Mouse (Mus musculus): ENCODE results near the gene Mov10.

DNA sequence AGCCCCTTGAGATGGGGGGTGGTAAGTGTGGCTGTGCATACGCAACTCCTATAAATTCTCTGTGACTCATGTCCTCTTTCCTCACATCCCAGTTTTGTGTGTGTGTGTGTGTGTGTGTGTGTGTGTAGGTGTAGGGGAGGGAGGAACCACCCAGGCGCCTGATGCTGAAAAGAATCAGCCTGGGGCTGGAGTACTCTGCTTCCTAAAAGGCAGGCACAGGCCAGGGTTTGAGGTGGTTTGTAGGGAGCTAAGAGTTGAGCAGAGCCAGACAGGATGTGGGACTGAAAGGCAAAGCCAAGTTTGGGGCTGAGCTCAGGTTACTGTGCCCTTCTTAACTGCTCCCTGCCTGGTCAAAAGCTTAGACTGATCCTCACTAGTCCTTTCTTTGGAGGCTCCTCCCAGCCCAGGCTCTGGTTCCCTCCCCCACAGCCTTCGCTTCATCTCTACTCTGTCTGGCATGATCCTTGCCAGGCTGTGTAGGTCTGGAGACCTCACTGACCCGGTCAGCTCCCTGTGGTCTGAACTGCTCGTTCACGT lies 27.9 kb downstream of the Mov10 start:
- no peak for TF ChIP-seq ZKSCAN1 (IDR thresholded peaks at IDR 0.05; ENCODE audit: borderline replicate concordance, low read depth, low read length)
- TF ChIP-seq CTCF (conservative IDR thresholded peaks at IDR 0.05 in 1 of 2, IDR thresholded peaks at IDR 0.05 in 1 of 2; ENCODE audit: low read depth in 2 of 2, low read length in 2 of 2) = no peak
- TF ChIP-seq EP300 (IDR thresholded peaks at IDR 0.05; ENCODE audit: low read length) = no peak
- TF ChIP-seq NELFE (IDR thresholded peaks at IDR 0.05; ENCODE audit: low read depth, low read length) = no peak
- TF ChIP-seq ETS1 (conservative IDR thresholded peaks at IDR 0.05; ENCODE audit: low read depth, low read length) = no peak
